Mouse (Mus musculus) lung, embryonic 14.5 days (tissue): ENCODE data around the gene Hist1h2bb. TPM values are rescaled to one million over a fixed set of nuclear protein-coding genes. Genes with fewer than 3 reads are reported as not detected.
A peak's percentile ranks its signal among the peaks of the same experiment; 100 is the strongest.
"Not testable (repeated sequence)": the region's sequence is repeated elsewhere in the genome, so short reads cannot be mapped to it uniquely, and the experiment has no call there.

Experiments
- ATAC-seq: fragments of 200-750 bp; cut with Nextera tagmentation; 2 replicates; pipeline ENCODE4 v1.8.0; 2017; ENCODE audit warnings: mild to moderate bottlenecking, moderate TSS enrichment, moderate library complexity; ENCODE audit not compliant: insufficient read depth
- DNase-seq: peaks from one replicate; pipeline ENCODE4 v3.0.0-alpha.2; 2015
- H3K27ac ChIP-seq: fragments of 300-500 bp; sonication (generic); 2 replicates; pipeline ENCODE4 v1.5.1; 2014; ENCODE audit warnings: low read depth, mild to moderate bottlenecking, moderate library complexity
- H3K27me3 ChIP-seq: fragments of 300-500 bp; sonication (generic); 2 replicates; pipeline ENCODE4 v1.6.1; 2014; ENCODE audit warnings: low read length, control low read depth; ENCODE audit not compliant: insufficient read depth
- H3K36me3 ChIP-seq: fragments of 300-500 bp; sonication (generic); 2 replicates; pipeline ENCODE4 v1.6.1; 2014; ENCODE audit warnings: control low read depth; ENCODE audit not compliant: insufficient read depth
- H3K4me1 ChIP-seq: fragments of 300-500 bp; sonication (generic); 2 replicates; pipeline ENCODE4 v1.6.1; 2014; ENCODE audit warnings: antibody characterized with exemption, control low read depth; ENCODE audit not compliant: insufficient read depth
- H3K4me2 ChIP-seq: fragments of 300-500 bp; sonication (generic); 2 replicates; pipeline ENCODE4 v1.6.1; 2014; ENCODE audit warnings: mild to moderate bottlenecking
- H3K4me3 ChIP-seq: fragments of 300-500 bp; sonication (generic); 2 replicates; pipeline ENCODE4 v1.5.1; 2014; ENCODE audit warnings: low read depth, low read length
- H3K9ac ChIP-seq: fragments of 300-500 bp; sonication (generic); 2 replicates; pipeline ENCODE4 v1.6.1; 2014
- H3K9me3 ChIP-seq: fragments of 300-500 bp; sonication (generic); 2 replicates; pipeline ENCODE4 v1.6.1; 2016; ENCODE audit warnings: low read depth, low read length, control low read depth
- CTCF ChIP-seq: IDR thresholded peaks from 2 replicates; pipeline ENCODE4 v1.5.1; 2016; ENCODE audit warnings: antibody characterized with exemption, low read depth
- WGBS: fragments of 180-500 bp; shearing (Covaris S2); extraction: QIAGEN DNeasy Blood & Tissue Kit; methylation state at CpG from one replicate; pipeline ENCODE4 v1.1.7; 2014; 5-methylcytosine and 5-hydroxymethylcytosine counted together
- polyA plus RNA-seq: library from polyadenylated mRNA; unstranded; fragments of >200 nt; fragmentation: Nextera tagmentation; extraction: Ambion mirVana; gene quantifications from 2 replicates; pipeline ENCODE4 v1.2.1, GENCODE M21; 2014

Hist1h2bb gene
- polyA plus RNA-seq, result 1.6 and 4.0 TPM in 2 replicates

GRCm38 (mm10) chr13:23746201-23747080, at the start of gene Hist1h2bb:
TSS of gene Hist1h2bb (plus strand) at chr13:23746734.
- not testable (repeated sequence) for H3K36me3 ChIP-seq, H3K9me3 ChIP-seq, H3K4me1 ChIP-seq, H3K27me3 ChIP-seq
- WGBS, result under 1% methylated on average over 35 of the region's 58 CpGs
- peak within 1 kb of the TSS; percentile 45 for H3K4me3 ChIP-seq
- TF ChIP-seq CTCF, result peak; percentile 5; the same call in 1 of the 2 replicates
- peak within 1 kb of the TSS; percentile 79 for H3K9ac ChIP-seq
- peak; percentile 93 for ATAC-seq
- H3K27ac ChIP-seq, result peak within 1 kb of the TSS; percentile 100
- DNase-seq, result peak; percentile 93
- H3K4me2 ChIP-seq, result peak within 1 kb of the TSS; percentile 91

GRCm38 (mm10) chr13:23697491-23698299, 48.8 kb upstream of the Hist1h2bb start:
- ATAC-seq, result peak; percentile 77
- under 1% methylated on average over 22 of the region's 32 CpGs for WGBS

GRCm38 (mm10) chr13:23698300-23698693, 48.2 kb upstream of the Hist1h2bb start, which contains the start of gene Hist1h4c:
TSS of gene Hist1h4c (minus strand) at chr13:23698454.
- no peaks in the 10 kb centered on the region for H3K9me3 ChIP-seq
- peak within 1 kb of the TSS; percentile 74 for H3K4me2 ChIP-seq
- peak; percentile 100 for DNase-seq
- H3K4me3 ChIP-seq, result peak within 1 kb of the TSS; percentile 48
- H3K27ac ChIP-seq, result peak within 1 kb of the TSS; percentile 97
- peaks cover 4% of the 10 kb centered on the region; the same call in 1 of the 2 replicates for H3K4me1 ChIP-seq
- peak within 1 kb of the TSS; percentile 69 for H3K9ac ChIP-seq
- no peaks in the 10 kb centered on the region for H3K36me3 ChIP-seq
- peak; percentile 97 for ATAC-seq
- WGBS, result under 1% methylated on average over 22 of the region's 22 CpGs
- H3K27me3 ChIP-seq, result no peaks in the 10 kb centered on the region
- TF ChIP-seq CTCF, result peak; percentile 33

More at GRCm38 (mm10) chr13:23697491-23698299, 48.8 kb upstream of the Hist1h2bb start:
- Histone ChIP-seq H3K27ac (peak overlapping the region; percentile 97), H3K36me3 (no peaks in the 10 kb centered on the region), H3K27me3 (no peaks in the 10 kb centered on the region), H3K9me3 (no peaks in the 10 kb centered on the region), H3K9ac (peak overlapping the region; percentile 69), H3K4me3 (peak overlapping the region; percentile 48), H3K4me1 (peaks cover 4% of the 10 kb centered on the region; the same call in 1 of the 2 replicates), H3K4me2 (peak overlapping the region; percentile 74)
- DNase-seq, result peak; percentile 93
- peak; percentile 77 for TF ChIP-seq CTCF

GRCm38 (mm10) chr13:23698996-23699395, 47.5 kb upstream of the Hist1h2bb start:
- peak overlapping the region; percentile 49 for H3K4me2 ChIP-seq
- H3K4me3 ChIP-seq, result no peak overlapping the region
- WGBS, result 53% methylated on average over 6 of the region's 6 CpGs
- peak overlapping the region; percentile 97 for H3K27ac ChIP-seq
- H3K9ac ChIP-seq, result no peak overlapping the region
- DNase-seq (no peak), ATAC-seq (no peak)
- no peaks in the 10 kb centered on the region for H3K36me3 ChIP-seq
- no peaks in the 10 kb centered on the region for H3K9me3 ChIP-seq
- H3K27me3 ChIP-seq, result no peaks in the 10 kb centered on the region
- no peak for TF ChIP-seq CTCF
- peaks cover 4% of the 10 kb centered on the region; the same call in 1 of the 2 replicates for H3K4me1 ChIP-seq

- Histone ChIP-seq H3K9ac (no peak overlapping the region), H3K4me1 (peaks cover 4% of the 10 kb centered on the region; the same call in 1 of the 2 replicates), H3K36me3 (no peaks in the 10 kb centered on the region), H3K27me3 (no peaks in the 10 kb centered on the region), H3K27ac (no peak overlapping the region), H3K4me3 (no peak overlapping the region), H3K4me2 (no peak overlapping the region), H3K9me3 (no peaks in the 10 kb centered on the region)
- ATAC-seq, result no peak
- TF ChIP-seq CTCF, result no peak; the same call in 1 of the 2 replicates
- WGBS, result 59% methylated on average over 3 of the region's 3 CpGs
- no peak for DNase-seq
Measured at GRCm38 (mm10) chr13:23699767-23700166, 46.8 kb upstream of the Hist1h2bb start.

GRCm38 (mm10) chr13:23700786-23701520, 45.6 kb upstream of the Hist1h2bb start:
- peak; percentile 87 for TF ChIP-seq CTCF
- Histone ChIP-seq H3K36me3 (no peaks in the 10 kb centered on the region), H3K27ac (no peak overlapping the region), H3K4me2 (no peak overlapping the region), H3K4me1 (no peaks in the 10 kb centered on the region; the same call in 1 of the 2 replicates), H3K4me3 (no peak overlapping the region), H3K9ac (no peak overlapping the region), H3K27me3 (no peaks in the 10 kb centered on the region), H3K9me3 (no peaks in the 10 kb centered on the region)
- DNase-seq, result peak; percentile 91
- 16% methylated on average over 8 of the region's 8 CpGs for WGBS
- ATAC-seq, result peak; percentile 64
